Mouse (Mus musculus) forebrain, embryonic 12.5 days (tissue): ENCODE results near the gene Zkscan17. TPM values are rescaled to one million over a fixed set of nuclear protein-coding genes. Genes with fewer than 3 reads are reported as not detected.
"Not testable (repeated sequence)": the region's sequence is repeated elsewhere in the genome, so short reads cannot be mapped to it uniquely, and the experiment has no call there.

Experiments
- ATAC-seq: fragments of 200-750 bp; cut with Nextera tagmentation; 2 replicates; pipeline ENCODE4 v1.8.0; 2017; ENCODE audit warnings: moderate TSS enrichment; ENCODE audit not compliant: low FRiP score
- H3K27ac ChIP-seq: fragments of 300-500 bp; sonication (generic); 2 replicates; pipeline ENCODE4 v1.5.1; 2016; ENCODE audit warnings: mild to moderate bottlenecking
- H3K27me3 ChIP-seq: fragments of 300-500 bp; sonication (generic); 2 replicates; pipeline ENCODE4 v1.6.1; 2016; ENCODE audit warnings: mild to moderate bottlenecking
- H3K36me3 ChIP-seq: fragments of 300-500 bp; sonication (generic); replicated peaks from 2 replicates; pipeline ENCODE4 v1.6.1; 2016; ENCODE audit warnings: mild to moderate bottlenecking
- H3K4me1 ChIP-seq: fragments of 300-500 bp; sonication (generic); 2 replicates; pipeline ENCODE4 v1.6.1; 2016
- H3K4me2 ChIP-seq: fragments of 300-500 bp; sonication (generic); 2 replicates; pipeline ENCODE4 v1.6.1; 2016; ENCODE audit warnings: mild to moderate bottlenecking, moderate library complexity
- H3K4me3 ChIP-seq: fragments of 300-500 bp; sonication (generic); replicated peaks from 2 replicates; pipeline ENCODE4 v1.5.1; 2016; ENCODE audit warnings: mild to moderate bottlenecking
- H3K9ac ChIP-seq: fragments of 300-500 bp; sonication (generic); 2 replicates; pipeline ENCODE4 v1.6.1; 2016; ENCODE audit warnings: mild to moderate bottlenecking
- H3K9me3 ChIP-seq: fragments of 300-500 bp; sonication (generic); 2 replicates; pipeline ENCODE4 v1.6.1; 2016
- WGBS: fragments of 180-500 bp; shearing (Covaris S2); methylation state at CpG from one replicate; pipeline ENCODE4 v1.1.7; 2016; 5-methylcytosine and 5-hydroxymethylcytosine counted together
- polyA plus RNA-seq: library from polyadenylated mRNA; unstranded; fragments of >200 nt; fragmentation: Nextera tagmentation; extraction: Ambion mirVana; gene quantifications from 2 replicates; pipeline ENCODE4 v1.2.1, GENCODE M21; 2016

Zkscan17 gene
- 29.6 and 34.9 TPM in 2 replicates for polyA plus RNA-seq

DNA sequence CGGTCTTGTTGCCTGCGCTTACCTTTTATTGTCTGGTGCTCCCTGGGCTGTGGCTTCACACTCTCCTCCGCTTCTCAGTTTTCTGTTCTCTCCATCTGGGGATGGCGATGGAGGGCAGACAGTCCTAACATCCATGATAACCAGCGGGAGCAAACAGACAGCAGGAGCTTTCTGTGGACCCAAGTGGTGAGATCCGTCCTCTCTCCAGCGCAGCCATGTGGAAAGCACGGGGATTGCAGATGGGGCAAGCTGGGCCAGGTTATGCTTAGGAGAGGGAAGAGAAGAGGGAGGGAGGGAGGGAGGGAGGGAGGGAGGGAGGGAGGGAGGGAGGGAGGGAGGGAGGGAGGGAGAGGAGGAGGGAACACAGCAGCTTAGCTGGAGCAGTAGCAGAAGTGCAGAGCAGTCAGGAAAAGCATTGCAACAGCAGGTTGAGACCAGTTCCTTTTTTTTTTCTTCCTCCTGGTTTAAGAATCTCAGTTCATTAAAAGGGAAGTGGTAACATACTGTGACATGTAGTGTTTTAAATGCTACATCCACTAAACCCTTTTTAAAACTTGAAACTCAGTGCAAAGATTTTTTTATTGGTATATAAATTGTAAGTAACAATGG is at the start of gene Zkscan17:
TSS of gene Zkscan17 (minus strand) at position 280 of the 609 bp plus-strand sequence.
- Histone ChIP-seq H3K36me3 (no peaks in the 10 kb centered on the region), H3K9me3 (no peaks in the 10 kb centered on the region), H3K9ac (no peak within 1 kb of the TSS), H3K27me3 (no peaks in the 10 kb centered on the region), H3K4me1 (peaks cover 3% of the 10 kb centered on the region; the same call in 1 of the 2 replicates), H3K4me3 (no peak within 1 kb of the TSS), H3K27ac (no peak within 1 kb of the TSS), H3K4me2 (no peak within 1 kb of the TSS)
- ATAC-seq = no peak
- 44% methylated on average over 8 of the region's 8 CpGs for WGBS

DNA sequence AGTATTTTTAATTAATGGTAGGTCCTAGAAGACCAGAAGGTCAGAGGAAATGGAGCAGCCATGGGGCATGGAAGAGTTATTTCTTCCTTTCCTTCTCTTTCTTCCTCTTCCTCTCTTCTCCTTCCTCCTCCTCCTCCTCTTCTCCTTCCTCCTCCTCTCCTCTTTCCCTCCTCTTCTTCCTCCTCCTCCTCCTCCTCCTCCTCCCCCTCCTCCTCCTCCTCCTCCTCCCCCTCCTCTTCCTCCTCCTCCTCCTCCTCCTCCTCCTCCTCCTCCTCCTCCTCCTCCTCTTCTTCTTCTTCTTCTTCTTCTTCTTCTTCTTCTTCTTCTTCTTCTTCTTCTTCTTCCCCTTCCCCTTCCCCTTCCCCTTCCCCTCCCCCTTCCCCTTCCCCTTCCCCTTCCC is 49.6 kb upstream of the Zkscan17 start, which contains the start of gene Olfr222:
TSS of gene Olfr222 (minus strand) at position 101 of the 400 bp plus-strand sequence.
- not testable (repeated sequence) for ATAC-seq, H3K36me3 ChIP-seq, H3K4me2 ChIP-seq, H3K4me1 ChIP-seq, H3K9ac ChIP-seq, H3K9me3 ChIP-seq, H3K27ac ChIP-seq, H3K4me3 ChIP-seq, H3K27me3 ChIP-seq

DNA sequence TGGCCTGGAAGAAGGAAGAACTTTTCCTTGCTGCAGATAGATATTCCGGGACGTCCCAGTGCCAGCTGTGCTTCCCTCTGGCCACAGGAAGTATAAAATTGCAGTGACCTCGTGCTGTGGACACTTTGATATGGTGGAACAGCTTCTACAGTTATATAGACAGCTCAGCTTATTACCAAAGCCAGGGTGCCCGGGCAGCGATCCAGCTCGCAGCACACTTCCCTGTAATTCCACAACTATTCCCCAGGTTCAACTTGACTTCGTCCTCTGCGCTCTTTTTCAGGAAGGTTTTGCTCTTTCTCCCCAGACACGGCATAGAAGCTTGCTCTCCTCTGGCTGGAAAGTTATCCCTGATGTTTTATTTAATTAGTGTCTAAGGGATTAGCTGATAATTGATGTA is 49.2 kb upstream of the Zkscan17 start:
- no peaks in the 10 kb centered on the region for H3K36me3 ChIP-seq
- no peak overlapping the region for H3K27ac ChIP-seq
- H3K4me2 ChIP-seq = no peak overlapping the region
- no peak overlapping the region for H3K4me3 ChIP-seq
- ATAC-seq = no peak
- no peaks in the 10 kb centered on the region for H3K4me1 ChIP-seq
- WGBS = 73% methylated on average over 9 of the region's 9 CpGs
- H3K9me3 ChIP-seq = no peaks in the 10 kb centered on the region
- H3K27me3 ChIP-seq = peaks cover 7% of the 10 kb centered on the region; the same call in 1 of the 2 replicates
- H3K9ac ChIP-seq = no peak overlapping the region

DNA sequence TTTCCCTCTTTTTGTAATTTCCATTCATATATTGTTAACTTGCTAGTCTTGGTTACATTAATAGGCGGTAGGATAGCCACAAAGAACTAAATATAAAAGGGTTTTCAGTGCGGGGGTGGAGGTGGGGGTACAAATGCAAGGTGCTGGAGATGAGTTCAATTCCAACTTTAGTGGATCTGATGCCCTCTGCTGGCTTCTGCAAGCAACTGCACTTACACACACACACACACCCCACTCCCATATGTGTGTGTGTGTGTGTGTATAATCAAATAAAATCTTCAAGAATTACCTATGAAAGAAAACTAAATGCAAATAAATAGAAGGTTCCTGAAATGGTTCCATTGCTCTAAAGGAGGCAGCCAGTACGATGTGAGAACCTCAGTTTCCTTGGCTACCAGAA is 42.8 kb upstream of the Zkscan17 start:
- no peaks in the 10 kb centered on the region for H3K4me1 ChIP-seq

DNA sequence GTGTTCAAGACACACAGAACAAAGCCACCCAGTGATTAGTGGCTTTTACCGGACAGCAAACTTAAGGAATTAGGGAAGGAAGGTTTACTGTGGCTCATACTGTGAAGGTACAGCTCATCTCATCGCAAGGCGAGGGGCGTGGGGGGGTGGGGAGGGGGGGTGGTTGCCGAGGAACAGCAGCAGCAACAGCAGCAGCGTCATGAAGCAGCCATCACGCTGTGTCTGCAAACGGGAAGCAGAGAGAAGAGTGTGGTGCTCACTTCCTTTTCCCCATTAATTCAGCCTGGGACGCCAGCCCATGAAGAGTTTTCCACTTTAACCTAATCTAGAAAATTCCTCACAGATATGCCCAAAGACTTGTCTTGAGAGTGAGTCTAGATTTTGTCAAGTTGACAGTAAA is 36.3 kb upstream of the Zkscan17 start:
- no peaks in the 10 kb centered on the region for H3K4me1 ChIP-seq
- ATAC-seq = no peak
- no peak overlapping the region for H3K27ac ChIP-seq
- H3K4me2 ChIP-seq = no peak overlapping the region
- no peak overlapping the region for H3K9ac ChIP-seq
- H3K4me3 ChIP-seq = no peak overlapping the region
- 74% methylated on average over 9 of the region's 9 CpGs for WGBS
- no peaks in the 10 kb centered on the region for H3K9me3 ChIP-seq
- no peaks in the 10 kb centered on the region for H3K36me3 ChIP-seq
- H3K27me3 ChIP-seq = no peaks in the 10 kb centered on the region

More for the DNA sequence above, 42.8 kb upstream of the Zkscan17 start:
- Histone ChIP-seq H3K27me3 (peaks cover 4% of the 10 kb centered on the region; the same call in 1 of the 2 replicates), H3K36me3 (no peaks in the 10 kb centered on the region), H3K4me3 (no peak overlapping the region), H3K9me3 (no peaks in the 10 kb centered on the region), H3K27ac (no peak overlapping the region), H3K9ac (no peak overlapping the region), H3K4me2 (no peak overlapping the region)
- WGBS = 61% methylated on average over 3 of the region's 3 CpGs
- no peak for ATAC-seq

DNA sequence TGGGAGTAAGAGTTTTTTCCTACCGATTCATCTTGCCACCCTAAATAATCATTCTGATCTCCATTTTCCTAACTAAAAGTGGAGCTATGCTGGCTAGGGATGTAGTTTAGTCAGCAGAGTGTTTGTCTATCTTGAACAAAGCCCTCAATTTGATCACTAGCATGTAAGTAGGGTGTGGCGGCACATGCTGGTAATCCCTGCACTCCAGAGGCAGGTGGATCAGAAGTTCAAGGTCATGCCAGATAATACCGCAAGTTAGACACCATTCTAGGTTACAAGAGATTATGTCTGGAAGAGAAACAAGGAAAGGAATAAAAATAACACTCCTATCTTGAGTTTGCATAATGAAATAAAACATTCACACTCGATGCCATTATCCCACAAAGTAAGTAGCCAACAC is 35.8 kb upstream of the Zkscan17 start:
- Histone ChIP-seq H3K4me1 (no peaks in the 10 kb centered on the region), H3K27me3 (no peaks in the 10 kb centered on the region), H3K4me2 (no peak overlapping the region), H3K27ac (no peak overlapping the region), H3K36me3 (no peaks in the 10 kb centered on the region), H3K9me3 (no peaks in the 10 kb centered on the region), H3K9ac (no peak overlapping the region), H3K4me3 (no peak overlapping the region)
- no peak for ATAC-seq
- 92% methylated on average over 4 of the region's 4 CpGs for WGBS

DNA sequence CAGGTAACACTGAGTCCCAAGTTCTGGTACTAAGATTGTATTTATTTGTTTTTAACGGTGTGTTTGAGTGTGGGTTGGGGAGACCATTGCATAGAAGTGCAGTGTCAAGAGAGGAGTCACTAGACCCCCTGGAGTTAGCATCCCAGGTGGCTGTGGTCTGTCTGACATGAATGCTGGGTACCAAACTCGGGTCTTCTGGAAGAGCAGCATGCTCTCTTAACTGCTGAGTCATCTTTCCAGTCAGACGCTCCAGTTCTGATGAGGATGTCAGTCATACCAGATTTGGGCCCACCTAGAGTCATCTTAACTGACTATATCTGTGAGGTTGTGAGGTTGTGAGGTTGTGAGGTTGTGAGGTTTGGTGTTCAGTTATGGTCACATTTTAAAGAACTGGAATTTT is 34.4 kb upstream of the Zkscan17 start:
- H3K9me3 ChIP-seq = no peaks in the 10 kb centered on the region
- no peaks in the 10 kb centered on the region for H3K27me3 ChIP-seq
- 77% methylated on average over 3 of the region's 3 CpGs for WGBS
- H3K27ac ChIP-seq = no peak overlapping the region
- no peak for ATAC-seq
- H3K4me2 ChIP-seq = no peak overlapping the region
- no peak overlapping the region for H3K4me3 ChIP-seq
- H3K4me1 ChIP-seq = no peaks in the 10 kb centered on the region
- no peaks in the 10 kb centered on the region for H3K36me3 ChIP-seq
- H3K9ac ChIP-seq = no peak overlapping the region

DNA sequence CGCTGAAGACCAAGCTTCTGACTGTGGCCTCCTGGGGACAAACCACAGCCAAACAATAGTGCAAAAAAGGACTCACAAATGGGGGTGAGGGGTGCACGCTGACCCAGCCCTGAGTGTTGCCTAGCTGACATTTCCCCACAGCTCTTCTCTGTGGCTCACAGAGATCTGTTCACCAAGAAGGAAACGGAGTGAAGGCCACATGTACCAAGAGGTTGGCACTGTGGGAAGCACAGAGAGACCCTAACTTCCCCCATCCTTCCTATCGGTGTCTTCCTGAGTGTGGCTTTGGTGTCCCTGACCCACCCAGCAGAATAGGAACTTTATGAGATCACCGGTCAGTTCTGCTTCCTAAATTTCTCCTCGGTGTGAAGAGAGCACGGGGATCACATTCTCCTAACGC is 28.0 kb upstream of the Zkscan17 start:
- no peak overlapping the region for H3K4me3 ChIP-seq
- no peak overlapping the region for H3K9ac ChIP-seq
- H3K36me3 ChIP-seq = no peaks in the 10 kb centered on the region
- no peaks in the 10 kb centered on the region for H3K9me3 ChIP-seq
- no peak for ATAC-seq
- 79% methylated on average over 8 of the region's 8 CpGs for WGBS
- no peaks in the 10 kb centered on the region for H3K27me3 ChIP-seq
- H3K4me2 ChIP-seq = no peak overlapping the region
- H3K4me1 ChIP-seq = no peaks in the 10 kb centered on the region
- H3K27ac ChIP-seq = no peak overlapping the region

DNA sequence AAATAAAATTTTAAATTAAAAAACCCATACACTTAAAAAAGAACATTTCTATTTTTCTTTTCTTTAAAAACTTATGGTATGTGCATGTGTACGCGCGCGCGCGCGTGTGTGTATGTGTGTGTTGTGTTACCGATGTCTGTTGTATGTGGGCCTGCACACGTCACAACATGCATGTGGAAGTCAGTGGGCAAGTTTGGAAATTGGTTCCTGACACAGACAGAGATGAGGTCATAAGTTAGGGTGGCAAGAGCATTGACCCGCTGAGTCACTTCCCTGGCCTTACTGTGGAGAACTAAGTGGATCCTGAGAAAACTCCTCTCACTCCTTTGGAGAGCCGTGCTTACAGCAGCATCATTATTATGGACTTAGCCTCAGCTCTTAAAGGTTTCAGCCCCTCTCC is 27.6 kb upstream of the Zkscan17 start:
- Histone ChIP-seq H3K27ac (no peak overlapping the region), H3K27me3 (no peaks in the 10 kb centered on the region), H3K4me2 (no peak overlapping the region), H3K9me3 (no peaks in the 10 kb centered on the region), H3K4me3 (no peak overlapping the region), H3K4me1 (no peaks in the 10 kb centered on the region), H3K36me3 (no peaks in the 10 kb centered on the region), H3K9ac (no peak overlapping the region)
- no peak for ATAC-seq
- WGBS = 93% methylated on average over 11 of the region's 11 CpGs

DNA sequence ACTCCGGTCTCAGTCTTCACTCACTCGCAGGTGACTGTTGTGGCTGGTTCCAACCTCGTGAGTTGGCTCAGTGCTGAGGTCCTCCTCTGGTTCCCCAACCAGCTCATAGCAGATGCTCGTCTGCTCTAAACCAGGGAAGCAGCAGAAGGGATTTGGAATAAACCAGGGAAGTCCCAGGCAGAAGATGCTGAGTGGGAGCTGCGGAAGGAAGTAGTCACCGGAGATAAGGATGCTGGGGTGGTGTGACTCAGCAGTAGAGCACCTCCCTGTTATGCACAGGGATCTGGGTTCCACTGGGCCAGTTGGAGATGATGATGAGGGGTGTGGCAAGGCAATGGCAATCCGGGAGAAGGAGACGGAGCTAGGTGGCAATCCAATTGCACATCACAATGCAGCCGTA is 17.5 kb upstream of the Zkscan17 start:
- 86% methylated on average over 9 of the region's 9 CpGs for WGBS
- H3K9ac ChIP-seq = no peak overlapping the region
- H3K27me3 ChIP-seq = no peaks in the 10 kb centered on the region
- no peak overlapping the region for H3K4me3 ChIP-seq
- ATAC-seq = no peak
- no peak overlapping the region for H3K27ac ChIP-seq
- H3K4me1 ChIP-seq = no peaks in the 10 kb centered on the region
- H3K9me3 ChIP-seq = no peaks in the 10 kb centered on the region
- H3K36me3 ChIP-seq = no peaks in the 10 kb centered on the region
- H3K4me2 ChIP-seq = no peak overlapping the region

DNA sequence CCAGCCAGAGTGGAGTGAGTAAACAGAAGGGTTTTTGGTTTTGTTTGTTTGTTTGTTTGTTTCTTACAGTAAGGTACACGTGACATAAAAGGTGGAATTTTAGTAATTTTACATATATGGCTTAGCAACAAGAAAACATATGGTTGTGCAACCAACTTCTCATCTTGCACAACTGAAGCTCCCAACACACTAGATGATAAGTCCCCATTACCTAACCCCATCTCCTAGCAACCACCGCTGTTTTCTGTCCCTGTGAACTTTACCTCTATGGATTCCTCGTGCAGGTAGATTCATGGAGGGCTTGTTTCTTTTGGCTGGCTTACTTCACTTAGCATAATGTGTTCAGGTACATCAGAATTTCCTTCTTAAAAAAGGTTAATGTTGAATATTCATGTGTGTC is 16.8 kb upstream of the Zkscan17 start:
- H3K4me2 ChIP-seq = no peak overlapping the region
- WGBS = 91% methylated on average over 3 of the region's 3 CpGs
- H3K9ac ChIP-seq = no peak overlapping the region
- H3K27ac ChIP-seq = no peak overlapping the region
- H3K9me3 ChIP-seq = no peaks in the 10 kb centered on the region
- no peak overlapping the region for H3K4me3 ChIP-seq
- no peaks in the 10 kb centered on the region for H3K27me3 ChIP-seq
- H3K36me3 ChIP-seq = no peaks in the 10 kb centered on the region
- ATAC-seq = no peak
- no peaks in the 10 kb centered on the region for H3K4me1 ChIP-seq

DNA sequence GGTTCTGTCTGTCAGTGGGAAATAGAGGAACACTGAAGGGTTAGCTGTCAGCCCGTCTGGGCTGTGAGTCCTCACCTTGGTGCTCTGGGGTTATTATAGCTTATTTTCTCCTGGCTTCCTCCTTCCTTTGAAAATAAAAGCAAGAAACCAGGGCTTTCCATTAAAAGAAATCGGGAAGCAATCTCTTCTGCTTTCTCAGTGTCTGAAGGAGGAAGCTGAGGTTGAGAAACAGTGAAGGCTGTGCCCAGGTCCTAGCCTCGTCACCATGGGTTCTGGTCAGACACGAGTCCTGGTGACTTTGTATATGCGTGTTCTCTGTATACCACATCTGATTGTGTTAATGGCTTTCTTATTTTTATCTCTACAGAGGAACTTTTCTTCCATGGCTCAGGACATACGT is 15.9 kb upstream of the Zkscan17 start:
- 87% methylated on average over 6 of the region's 6 CpGs for WGBS
- no peak overlapping the region for H3K4me2 ChIP-seq
- H3K9ac ChIP-seq = no peak overlapping the region
- H3K4me3 ChIP-seq = no peak overlapping the region
- no peaks in the 10 kb centered on the region for H3K27me3 ChIP-seq
- H3K36me3 ChIP-seq = no peaks in the 10 kb centered on the region
- no peak for ATAC-seq
- no peak overlapping the region for H3K27ac ChIP-seq
- no peaks in the 10 kb centered on the region for H3K9me3 ChIP-seq
- no peaks in the 10 kb centered on the region for H3K4me1 ChIP-seq

DNA sequence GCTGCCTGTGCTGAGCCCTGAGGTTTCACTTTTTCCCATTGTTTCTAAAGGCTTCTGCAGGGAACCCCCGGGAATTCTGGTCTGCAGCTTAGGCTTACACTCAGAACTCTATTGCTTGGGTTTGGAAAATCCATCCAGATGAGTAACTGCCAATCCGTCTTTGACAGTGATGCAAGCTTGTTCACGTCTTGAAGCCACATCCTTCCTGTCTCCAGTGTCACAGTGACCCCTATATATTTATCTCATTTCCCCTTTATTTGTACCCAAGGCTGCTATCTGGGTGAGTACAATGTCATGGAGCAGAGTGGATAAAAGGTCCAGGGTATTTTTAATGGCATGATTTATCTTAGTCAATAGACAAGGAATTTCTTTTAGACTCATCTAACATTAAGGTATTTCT is 14.8 kb upstream of the Zkscan17 start, which contains the start of gene Nlrp3:
TSS of gene Nlrp3 (plus strand) at position 245 of the 400 bp plus-strand sequence.
- no peak within 1 kb of the TSS for H3K27ac ChIP-seq
- no peak for ATAC-seq
- no peaks in the 10 kb centered on the region for H3K9me3 ChIP-seq
- 47% methylated on average over 3 of the region's 3 CpGs for WGBS
- no peak within 1 kb of the TSS for H3K4me2 ChIP-seq
- no peaks in the 10 kb centered on the region for H3K36me3 ChIP-seq
- H3K9ac ChIP-seq = no peak within 1 kb of the TSS
- no peaks in the 10 kb centered on the region for H3K27me3 ChIP-seq
- H3K4me1 ChIP-seq = no peaks in the 10 kb centered on the region
- H3K4me3 ChIP-seq = no peak within 1 kb of the TSS
